Mouse (Mus musculus) right cerebral cortex, postnatal 36 days (tissue): ENCODE measurements around the gene Prpf38b.

Source experiments
- DNase-seq, 2 experiments: peaks; one replicate each; pipeline ENCODE4 v3.0.0; 2022; ENCODE audit warnings: low spot score in 2 of 2, mixed read lengths in 1 of 2

The Prpf38b gene

DNA sequence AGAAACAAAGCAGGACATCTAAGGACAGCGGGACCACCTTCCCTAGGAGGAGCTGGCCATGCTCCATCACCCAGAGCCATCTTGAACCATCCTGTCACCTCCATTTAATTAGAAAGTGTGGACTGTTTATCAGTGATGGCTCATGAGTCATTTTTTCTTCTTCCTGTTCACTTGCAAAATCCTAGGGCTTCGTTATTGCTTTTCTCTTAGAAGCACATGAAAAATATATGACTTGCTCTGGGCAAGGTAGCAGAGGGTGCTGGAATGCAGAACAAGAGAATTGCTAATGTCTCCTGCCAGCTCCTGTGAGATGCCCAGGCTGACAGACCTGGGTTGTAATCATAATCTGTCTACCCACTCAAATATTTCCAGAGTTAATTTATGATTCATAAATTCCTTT lies 50.7 kb downstream of the Prpf38b start:
- DNase-seq, result no peak

- no peak for DNase-seq
These were observed 53.2 kb downstream of the Prpf38b start for GRCm38 (mm10) chr3:108858231-108858770.

DNA sequence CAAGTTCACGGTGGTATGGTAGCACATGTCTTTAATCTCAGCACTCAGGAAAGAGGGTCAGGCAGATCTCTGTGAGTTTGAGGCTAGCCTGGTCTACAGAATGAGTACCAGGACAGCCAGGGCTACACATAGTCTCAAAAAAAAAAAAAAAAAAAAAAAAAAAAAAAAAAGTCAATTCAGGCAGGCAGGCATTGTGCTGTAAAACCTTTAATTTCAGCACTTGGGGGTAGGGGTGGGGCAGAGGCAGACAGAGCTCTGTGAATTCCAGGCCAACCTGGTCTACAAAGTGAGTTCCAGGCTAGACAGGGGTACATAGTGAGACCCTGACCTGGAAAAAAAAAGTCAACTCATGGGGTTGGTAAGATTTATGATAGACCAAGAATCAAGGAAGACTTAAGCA lies 53.8 kb downstream of the Prpf38b start:
- DNase-seq, result no peak

DNA sequence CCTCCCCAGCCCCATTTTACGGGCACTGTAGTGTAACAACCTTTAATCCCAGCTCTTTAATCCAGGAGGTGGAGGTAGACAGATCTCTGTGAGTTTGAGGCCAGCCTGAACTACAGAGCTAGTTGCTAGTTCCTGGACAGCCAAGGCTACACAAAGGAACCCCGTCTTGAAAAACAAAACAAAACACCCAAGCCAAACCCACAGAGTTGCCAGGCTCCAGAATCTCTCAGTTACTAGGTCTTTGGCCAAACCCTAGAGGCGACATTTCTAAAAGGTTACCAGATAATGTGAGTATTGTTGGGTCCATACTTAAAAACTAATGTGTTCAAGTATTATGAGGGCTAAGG lies 54.4 kb downstream of the Prpf38b start:
- no peak for DNase-seq

DNA sequence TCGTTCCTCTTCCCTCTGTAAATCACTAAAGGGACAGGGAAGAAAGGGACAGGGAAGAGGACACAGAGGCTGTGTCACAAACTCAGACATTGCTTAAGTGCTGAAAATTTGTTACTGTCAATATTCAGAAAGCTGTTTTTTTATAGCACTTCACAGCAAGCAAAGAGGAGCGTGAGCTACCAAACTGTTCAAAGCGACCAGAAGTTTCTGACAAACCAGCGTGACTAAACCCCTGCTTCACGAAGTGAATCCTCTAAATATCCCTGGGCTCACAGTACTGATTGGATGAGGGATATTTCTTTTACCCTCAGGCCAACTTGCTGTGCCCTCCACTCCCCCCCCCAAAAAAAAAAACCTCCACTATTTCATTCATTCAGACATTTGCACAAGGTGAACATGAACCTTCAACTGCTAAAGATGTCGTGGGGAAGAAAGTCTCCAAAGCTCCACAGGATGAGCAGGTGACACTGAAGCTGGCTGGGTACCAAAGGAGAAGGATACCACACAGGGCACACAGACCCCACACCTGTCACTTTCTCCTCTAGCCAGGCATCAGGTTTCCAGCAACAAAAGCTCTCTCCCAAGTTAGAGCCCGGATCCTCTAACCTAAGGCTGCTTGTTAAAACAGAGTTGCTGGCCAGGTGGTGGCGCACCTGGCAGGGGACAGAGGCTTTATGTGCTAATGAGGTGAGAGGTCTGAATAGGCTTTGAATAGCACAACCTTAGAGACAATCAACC lies 55.0 kb downstream of the Prpf38b start:
- DNase-seq, result no peak

DNA sequence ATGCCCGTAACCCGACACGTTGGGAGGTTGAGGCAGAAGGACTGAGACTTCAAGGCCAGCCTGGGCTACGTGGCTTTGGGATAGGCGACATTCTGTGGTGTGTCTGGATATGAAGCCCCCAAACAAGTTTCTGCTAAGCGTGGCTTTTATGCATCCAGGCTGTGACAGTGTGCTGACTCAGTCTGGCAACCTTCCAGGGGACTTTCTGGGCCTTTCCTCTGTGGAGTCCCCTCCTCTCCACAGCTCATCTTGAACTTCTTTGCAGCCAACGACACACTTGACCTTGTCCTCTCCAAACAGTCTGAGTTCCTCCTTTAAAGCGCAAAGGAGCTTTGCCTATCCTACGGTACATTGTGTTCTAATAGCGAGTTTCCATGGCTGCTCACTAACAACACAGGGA lies 55.7 kb downstream of the Prpf38b start:
- peak in 1 of 2 experiments; percentile 16 for DNase-seq

GRCm38 (mm10) chr3:108855371-108855770 lies 56.2 kb downstream of the Prpf38b start:
- peak; percentile 85 to 90 for DNase-seq

DNA sequence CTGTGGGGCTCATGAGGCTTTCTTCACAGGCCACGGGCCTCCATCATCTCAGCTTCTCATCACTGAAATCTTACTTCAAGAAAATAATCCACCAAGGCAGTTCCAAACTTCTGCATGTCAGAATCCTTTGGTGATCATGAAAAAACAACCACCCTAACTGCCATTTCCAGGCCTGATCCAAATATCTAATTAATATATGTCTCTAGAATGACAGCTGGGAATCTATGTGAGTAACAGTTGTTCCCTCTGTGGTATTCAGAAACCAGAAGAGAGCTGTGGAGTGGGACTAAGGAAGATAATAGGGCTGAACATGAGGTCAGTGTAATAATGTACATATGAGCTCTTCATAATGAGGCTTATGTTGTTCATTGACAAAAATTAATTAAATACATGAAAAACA lies 58.3 kb downstream of the Prpf38b start:
- no peak for DNase-seq
